Mouse (Mus musculus) embryonic facial prominence, embryonic 11.5 days (tissue): ENCODE measurements around the gene Emb. TPM values are rescaled to one million over a fixed set of nuclear protein-coding genes. Genes with fewer than 3 reads are reported as not detected.

Experiments used
- ATAC-seq: fragments of 200-750 bp; cut with Nextera tagmentation; replicated peaks from 2 replicates; pipeline ENCODE4 v1.8.0; 2017; ENCODE audit warnings: low read depth; ENCODE audit not compliant: insufficient number of reproducible peaks, low FRiP score, low TSS enrichment
- DNase-seq: peaks from one replicate; pipeline ENCODE4 v3.0.0-alpha.2; 2015; ENCODE audit warnings: low spot score
- H3K27ac ChIP-seq: fragments of 300-500 bp; sonication (generic); replicated peaks from 2 replicates; pipeline ENCODE4 v1.5.1; 2014; ENCODE audit warnings: mild to moderate bottlenecking, low read depth, low read length, control low read depth
- H3K27me3 ChIP-seq: fragments of 300-500 bp; sonication (generic); 2 replicates; pipeline ENCODE4 v1.6.1; 2014; ENCODE audit warnings: mild to moderate bottlenecking, low read length, moderate library complexity, mixed read lengths; ENCODE audit not compliant: control insufficient read depth, insufficient read depth
- H3K36me3 ChIP-seq: fragments of 300-500 bp; sonication (generic); replicated peaks from 2 replicates; pipeline ENCODE4 v1.6.1; 2014; ENCODE audit warnings: low read depth, mild to moderate bottlenecking, low read length, moderate library complexity, mixed read lengths; ENCODE audit not compliant: control insufficient read depth, insufficient read depth
- H3K4me1 ChIP-seq: fragments of 300-500 bp; sonication (generic); 2 replicates; pipeline ENCODE4 v1.6.1; 2014; ENCODE audit warnings: low read length, mixed read lengths; ENCODE audit not compliant: control insufficient read depth, insufficient read depth
- H3K4me2 ChIP-seq: fragments of 300-500 bp; sonication (generic); 2 replicates; pipeline ENCODE4 v1.6.1; 2014; ENCODE audit warnings: low read depth, mild to moderate bottlenecking, control low read depth, low read length, moderate library complexity
- H3K4me3 ChIP-seq: fragments of 300-500 bp; sonication (generic); 2 replicates; pipeline ENCODE4 v1.5.1; 2014; ENCODE audit warnings: low read depth, low read length, control low read depth
- H3K9ac ChIP-seq: fragments of 300-500 bp; sonication (generic); replicated peaks from 2 replicates; pipeline ENCODE4 v1.6.1; 2014; ENCODE audit warnings: mild to moderate bottlenecking, control low read depth, low read length
- H3K9me3 ChIP-seq: fragments of 300-500 bp; sonication (generic); replicated peaks from 2 replicates; pipeline ENCODE4 v1.6.1; 2016; ENCODE audit warnings: mild to moderate bottlenecking, low read length, inconsistent platforms, mixed read lengths; ENCODE audit not compliant: control insufficient read depth
- WGBS: fragments of 180-500 bp; shearing (Covaris S2); extraction: QIAGEN DNeasy Blood & Tissue Kit; methylation state at CpG from one replicate; pipeline ENCODE4 v1.1.7; 2014; 5-methylcytosine and 5-hydroxymethylcytosine counted together
- polyA plus RNA-seq: library from polyadenylated mRNA; unstranded; fragments of >200 nt; fragmentation: Nextera tagmentation; extraction: Ambion mirVana; gene quantifications from 2 replicates; pipeline ENCODE4 v1.2.1, GENCODE M21; 2014

Emb gene
- polyA plus RNA-seq, 1 experiment from 2014 or later, result 46.2 TPM

GRCm38 (mm10) chr13:117289494-117290270 lies 81.3 kb downstream of the Emb start:
- Histone ChIP-seq H3K4me3 (no peak overlapping the region), H3K9ac (no peak overlapping the region), H3K36me3 (no peaks in the 10 kb centered on the region), H3K27me3 (no peaks in the 10 kb centered on the region), H3K4me1 (no peaks in the 10 kb centered on the region), H3K9me3 (no peaks in the 10 kb centered on the region), H3K27ac (no peak overlapping the region), H3K4me2 (peak overlapping the region; percentile 20; the same call in 1 of the 2 replicates)
- DNase-seq (peak; percentile 90), ATAC-seq (peak; percentile 77)
- 29% methylated on average over 17 of the region's 17 CpGs for WGBS

GRCm38 (mm10) chr13:117311446-117312225 lies 103.3 kb downstream of the Emb start:
- no peak overlapping the region for H3K27ac ChIP-seq
- DNase-seq (peak; percentile 81), ATAC-seq (peak; percentile 64; the same call in 1 of the 2 replicates)
- H3K4me3 ChIP-seq, result no peak overlapping the region
- H3K36me3 ChIP-seq, result no peaks in the 10 kb centered on the region
- H3K4me1 ChIP-seq, result no peaks in the 10 kb centered on the region
- no peak overlapping the region for H3K4me2 ChIP-seq
- no peaks in the 10 kb centered on the region for H3K9me3 ChIP-seq
- no peak overlapping the region for H3K9ac ChIP-seq
- 28% methylated on average over 24 of the region's 24 CpGs for WGBS
- no peaks in the 10 kb centered on the region for H3K27me3 ChIP-seq

Other genes starting within 250 kb of the Emb start
- 17.3 and 18.8 TPM in 2 replicates for gene Parp8, start 183.0 kb upstream of the Emb start, polyA plus RNA-seq
- 0.49 TPM in 2 replicates for gene Gm17509, start 12.5 kb downstream of the Emb start, polyA plus RNA-seq